Mouse (Mus musculus): Measurements from ENCODE around the gene Arpp21. TPM values are rescaled to one million over a fixed set of nuclear protein-coding genes. Genes with fewer than 3 reads are reported as not detected.

The Arpp21 gene
- total RNA-seq, 1 experiment from 2014 or later, result not detected

DNA sequence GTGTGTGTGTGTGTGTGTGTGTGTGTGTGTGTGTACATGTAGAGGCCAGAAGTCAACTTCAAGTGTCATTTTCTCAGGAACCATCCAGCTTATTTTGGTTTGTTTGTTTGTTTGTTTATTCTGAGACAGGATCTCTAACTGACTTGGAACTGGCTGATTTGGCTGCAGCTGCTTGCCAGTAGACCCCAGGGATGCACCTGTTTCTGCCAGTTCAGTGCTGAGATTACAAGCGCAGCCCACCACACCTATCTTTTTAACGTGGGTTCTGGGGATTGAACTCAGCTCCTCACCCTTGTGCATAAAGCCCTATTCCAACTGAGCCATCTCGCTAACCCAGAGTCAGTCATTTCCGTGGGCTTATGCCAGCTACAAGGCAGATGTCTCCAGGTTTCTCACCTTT lies 111.6 kb downstream of the Arpp21 start:
- no peak for ATAC-seq (replicated peaks; ENCODE audit: insufficient number of reproducible peaks, low FRiP score, low TSS enrichment, poor library complexity, severe bottlenecking)

- no peak for ATAC-seq (replicated peaks; ENCODE audit: insufficient number of reproducible peaks, low FRiP score, low TSS enrichment, poor library complexity, severe bottlenecking)
Observed at GRCm38 (mm10) chr9:112123421-112123828, 112.3 kb downstream of the Arpp21 start.

DNA sequence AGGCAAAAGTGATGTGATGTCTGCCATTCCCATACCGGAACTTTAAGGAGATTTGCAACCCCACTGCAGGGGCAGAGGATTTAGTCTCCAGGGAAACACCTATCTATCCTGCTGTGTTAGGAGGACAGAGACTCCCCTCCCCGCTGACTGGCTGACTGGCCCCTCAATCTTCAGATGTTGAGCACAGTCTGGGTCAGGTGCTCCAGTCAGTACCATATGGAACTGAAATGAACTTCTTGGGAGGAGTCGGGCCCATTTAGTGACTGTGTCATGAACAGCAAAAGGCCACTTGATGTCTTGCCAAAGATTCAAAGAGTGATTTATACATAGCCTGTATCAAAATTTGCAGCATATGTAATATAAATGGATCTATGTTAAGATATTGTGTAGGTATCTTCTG lies 116.2 kb downstream of the Arpp21 start:
- ATAC-seq (replicated peaks; ENCODE audit: insufficient number of reproducible peaks, low FRiP score, low TSS enrichment, poor library complexity, severe bottlenecking), result no peak

- ATAC-seq (replicated peaks; ENCODE audit: insufficient number of reproducible peaks, low FRiP score, low TSS enrichment, poor library complexity, severe bottlenecking), result no peak
Observed at GRCm38 (mm10) chr9:112119106-112119433, 116.7 kb downstream of the Arpp21 start.

GRCm38 (mm10) chr9:112118411-112119105 lies 117.2 kb downstream of the Arpp21 start:
- no peak for ATAC-seq (replicated peaks; ENCODE audit: insufficient number of reproducible peaks, low FRiP score, low TSS enrichment, poor library complexity, severe bottlenecking)

- no peak for ATAC-seq (replicated peaks; ENCODE audit: insufficient number of reproducible peaks, low FRiP score, low TSS enrichment, poor library complexity, severe bottlenecking)
Observed at GRCm38 (mm10) chr9:112117632-112118410, 117.9 kb downstream of the Arpp21 start.

- no peak for ATAC-seq (replicated peaks; ENCODE audit: insufficient number of reproducible peaks, low FRiP score, low TSS enrichment, poor library complexity, severe bottlenecking)
Observed at GRCm38 (mm10) chr9:112111610-112112009, 124.1 kb downstream of the Arpp21 start.

GRCm38 (mm10) chr9:112102852-112103192 lies 132.9 kb downstream of the Arpp21 start:
- no peak for ATAC-seq (replicated peaks; ENCODE audit: insufficient number of reproducible peaks, low FRiP score, low TSS enrichment, poor library complexity, severe bottlenecking)

DNA sequence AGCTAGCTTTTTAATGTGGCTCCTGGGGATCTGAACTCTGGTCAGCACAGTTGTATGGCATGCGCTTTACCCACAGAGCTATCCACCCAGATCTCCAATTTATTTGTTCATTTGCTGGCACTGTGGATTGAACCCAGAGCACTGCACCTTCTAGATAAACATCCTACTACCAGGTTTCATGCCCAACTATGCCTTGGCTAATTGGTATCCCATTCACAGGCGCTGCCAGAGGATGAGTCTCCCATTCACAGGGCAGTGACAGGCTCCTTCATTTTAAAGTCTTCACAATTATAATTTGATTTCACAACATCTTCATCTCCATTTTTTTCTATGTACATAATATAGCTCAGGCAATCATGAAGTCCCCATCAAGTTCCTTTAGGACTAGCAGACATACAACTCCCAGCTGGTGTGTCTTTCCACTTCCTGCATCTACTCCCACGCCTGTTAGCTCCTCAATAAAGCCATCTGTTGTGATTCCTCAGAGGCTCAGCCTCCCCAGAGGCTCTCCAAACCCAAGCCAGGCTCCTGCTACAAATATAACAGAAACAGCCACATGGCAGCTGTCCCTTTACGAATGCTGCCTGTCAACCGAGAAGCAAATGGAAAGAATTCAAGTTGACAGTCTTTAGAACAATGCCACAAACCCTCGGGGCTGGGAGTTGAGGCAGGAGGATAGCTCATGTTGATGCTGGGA lies 133.4 kb downstream of the Arpp21 start:
- no peak for ATAC-seq (replicated peaks; ENCODE audit: insufficient number of reproducible peaks, low FRiP score, low TSS enrichment, poor library complexity, severe bottlenecking)

DNA sequence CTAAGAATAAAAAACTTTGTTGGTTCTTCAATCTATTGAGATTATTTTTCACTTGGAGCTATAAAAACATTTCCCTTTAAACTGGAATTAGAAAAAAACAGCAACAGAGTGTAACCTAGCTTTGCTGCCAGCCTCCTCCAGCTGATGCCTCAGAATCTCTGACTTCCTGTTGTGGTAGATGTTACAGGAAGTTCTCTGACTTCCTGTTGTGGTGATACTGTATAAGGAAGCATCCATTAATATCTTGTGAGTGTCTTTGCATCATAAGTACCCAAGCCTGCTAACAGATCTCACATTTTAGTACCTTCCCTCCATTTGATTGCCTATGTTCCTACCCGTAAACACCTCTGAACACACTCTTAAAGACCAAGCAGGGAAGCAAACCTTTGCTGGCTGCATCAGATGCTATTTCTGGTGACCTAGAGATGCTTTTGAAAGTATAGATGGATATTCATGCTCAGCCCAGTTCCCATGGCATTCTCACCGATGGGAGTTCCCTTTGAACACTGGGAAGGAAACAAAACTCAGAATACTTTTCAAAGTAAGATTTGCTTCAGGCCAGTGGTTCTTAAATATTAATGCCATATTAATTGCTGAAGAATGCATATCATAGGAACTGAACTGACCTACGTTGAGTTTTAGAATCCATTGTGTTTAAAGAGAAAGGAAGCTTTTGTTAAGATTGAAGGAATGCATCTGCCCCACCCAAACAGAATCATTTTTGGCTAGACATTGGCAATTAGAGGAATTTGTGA lies 134.7 kb downstream of the Arpp21 start:
- no peak for ATAC-seq (replicated peaks; ENCODE audit: insufficient number of reproducible peaks, low FRiP score, low TSS enrichment, poor library complexity, severe bottlenecking)

DNA sequence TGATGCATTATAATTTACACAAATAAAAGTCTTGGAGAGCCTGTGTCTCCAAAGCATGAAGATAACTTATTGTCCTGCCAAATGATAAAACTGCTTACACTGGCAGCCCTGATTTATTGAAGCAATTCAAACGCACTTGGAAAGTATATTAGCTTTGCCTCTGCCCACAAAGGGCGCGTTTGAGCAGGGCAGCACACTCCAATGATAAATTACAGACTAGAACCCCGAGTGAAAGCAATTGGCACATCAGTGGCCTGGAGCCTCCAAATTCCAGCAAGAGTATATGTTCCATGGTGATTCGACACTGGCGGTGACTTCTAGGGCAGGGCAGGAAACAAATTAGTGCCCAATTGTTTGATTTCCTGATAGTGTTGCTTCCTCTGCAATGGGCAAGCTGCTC lies 137.5 kb downstream of the Arpp21 start:
- no peak for ATAC-seq (replicated peaks; ENCODE audit: insufficient number of reproducible peaks, low FRiP score, low TSS enrichment, poor library complexity, severe bottlenecking)

DNA sequence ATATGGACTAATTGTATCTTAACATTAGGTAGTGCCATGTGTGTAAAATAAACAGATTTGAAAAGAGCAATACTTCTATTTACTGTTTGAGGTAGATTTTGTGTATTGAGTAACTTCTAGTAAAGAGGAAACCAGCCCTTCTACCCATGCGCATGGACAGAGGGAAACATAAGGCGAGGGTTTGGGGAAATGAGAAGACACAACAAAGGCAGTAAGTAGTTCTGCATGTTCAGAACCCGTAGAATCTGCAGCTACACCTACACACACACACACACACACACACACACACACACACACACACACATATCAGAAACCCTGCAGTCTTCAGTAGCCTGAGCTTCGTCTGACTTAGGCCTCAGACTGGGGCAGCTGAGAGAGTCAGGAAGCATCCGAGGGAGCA lies 140.0 kb downstream of the Arpp21 start:
- no peak for ATAC-seq (replicated peaks; ENCODE audit: insufficient number of reproducible peaks, low FRiP score, low TSS enrichment, poor library complexity, severe bottlenecking)

DNA sequence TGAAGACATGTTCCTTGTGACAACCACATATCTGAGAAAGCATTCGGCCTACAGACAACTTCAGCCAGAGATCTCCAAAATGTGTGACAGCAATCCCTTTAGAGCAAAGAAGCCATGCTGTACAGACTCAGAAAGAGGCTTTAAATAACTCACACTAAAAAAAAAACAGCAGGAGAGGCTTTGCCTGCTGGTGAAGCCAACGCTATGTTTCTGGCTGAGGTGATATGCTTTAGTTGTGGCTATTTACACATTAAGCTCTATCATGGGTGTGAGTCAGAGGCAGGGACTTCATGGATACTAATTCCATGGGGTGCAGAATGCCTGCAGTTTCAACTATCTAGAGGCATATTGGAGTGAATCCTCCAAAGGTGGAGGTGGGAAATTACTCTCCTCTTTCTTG lies 140.5 kb downstream of the Arpp21 start:
- ATAC-seq (replicated peaks; ENCODE audit: insufficient number of reproducible peaks, low FRiP score, low TSS enrichment, poor library complexity, severe bottlenecking), result no peak

DNA sequence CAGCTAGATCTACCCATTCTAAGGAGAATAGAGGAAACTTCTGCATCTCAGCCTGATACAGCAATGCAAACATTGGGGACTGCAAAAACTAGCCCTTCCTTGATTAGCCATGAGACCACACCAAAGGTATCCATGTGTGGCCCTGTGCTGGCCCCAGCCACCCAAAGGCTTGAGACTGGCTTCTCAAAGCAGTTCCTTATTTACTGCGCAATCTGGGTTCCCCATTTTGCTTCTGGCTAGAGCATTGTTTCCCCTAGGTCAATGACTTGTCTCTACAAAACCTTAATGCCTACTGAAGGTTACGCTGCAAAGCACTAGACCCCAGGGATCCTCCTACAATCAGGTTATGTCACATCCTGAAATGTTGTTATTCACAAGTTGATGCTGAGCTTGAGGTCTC lies 156.8 kb downstream of the Arpp21 start:
- ATAC-seq (replicated peaks; ENCODE audit: insufficient number of reproducible peaks, low FRiP score, low TSS enrichment, poor library complexity, severe bottlenecking), result no peak

DNA sequence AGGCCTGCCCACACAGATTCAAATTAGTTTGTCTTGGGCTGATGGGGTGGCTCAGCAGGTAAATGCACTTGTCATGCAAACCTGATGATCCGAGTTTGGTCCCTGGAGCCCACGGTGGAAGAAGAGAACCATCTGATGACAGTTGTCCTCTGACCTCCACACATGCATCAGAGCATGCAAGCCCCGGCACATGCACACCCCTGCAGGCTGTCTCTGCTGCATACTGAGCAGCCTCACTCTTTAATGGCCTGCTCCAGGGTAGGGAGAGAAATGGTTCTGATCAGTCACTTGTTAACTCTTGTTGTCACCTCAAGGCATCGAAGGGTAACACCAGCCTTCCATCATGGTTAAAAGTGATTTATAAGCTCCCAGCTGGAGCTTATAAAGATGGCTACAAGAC lies 157.3 kb downstream of the Arpp21 start:
- no peak for ATAC-seq (replicated peaks; ENCODE audit: insufficient number of reproducible peaks, low FRiP score, low TSS enrichment, poor library complexity, severe bottlenecking)

DNA sequence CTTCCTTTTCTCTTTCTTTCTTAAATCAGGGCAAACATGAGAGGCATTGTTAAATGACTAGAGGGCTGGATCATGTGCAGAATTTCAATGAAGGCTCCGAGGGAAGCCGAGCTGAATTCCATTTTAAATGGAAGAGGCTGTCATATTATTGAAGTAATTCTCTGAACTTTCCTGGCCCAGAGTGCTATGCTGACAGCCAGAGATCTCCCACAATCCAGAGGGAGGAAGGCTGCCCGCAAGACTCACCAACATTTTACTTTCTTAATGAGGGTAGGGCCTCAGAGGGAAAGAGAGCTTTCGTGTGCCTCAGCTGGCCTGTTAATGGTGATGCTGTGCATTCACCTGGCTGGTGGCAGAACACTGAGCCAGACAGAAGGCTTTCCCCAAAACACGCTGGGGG lies 160.5 kb downstream of the Arpp21 start:
- no peak for ATAC-seq (replicated peaks; ENCODE audit: insufficient number of reproducible peaks, low FRiP score, low TSS enrichment, poor library complexity, severe bottlenecking)

DNA sequence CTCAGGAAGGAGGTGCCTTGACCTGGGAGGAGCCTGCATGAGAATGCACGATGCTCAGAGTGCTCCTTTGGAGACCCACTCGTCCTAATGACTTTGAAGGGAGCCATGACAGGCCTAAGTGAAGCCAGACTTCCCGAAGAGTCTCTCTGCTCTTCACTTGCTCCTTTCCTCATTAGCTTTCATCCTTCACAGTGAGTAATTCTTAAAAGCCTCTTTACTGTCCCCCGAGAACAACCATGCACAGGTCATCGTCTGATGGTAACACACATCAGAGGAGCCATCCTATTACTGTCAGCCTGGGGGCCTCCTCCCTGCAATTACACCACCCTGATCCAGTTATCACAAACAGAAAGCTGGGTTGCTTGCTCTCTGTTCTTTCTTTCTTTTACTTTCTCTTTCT lies 160.9 kb downstream of the Arpp21 start:
- no peak for ATAC-seq (replicated peaks; ENCODE audit: insufficient number of reproducible peaks, low FRiP score, low TSS enrichment, poor library complexity, severe bottlenecking)

- ATAC-seq (replicated peaks; ENCODE audit: insufficient number of reproducible peaks, low FRiP score, low TSS enrichment, poor library complexity, severe bottlenecking), result no peak
Observed at GRCm38 (mm10) chr9:112071368-112071767, 164.4 kb downstream of the Arpp21 start.

GRCm38 (mm10) chr9:112070961-112071360 lies 164.8 kb downstream of the Arpp21 start:
- ATAC-seq (replicated peaks; ENCODE audit: insufficient number of reproducible peaks, low FRiP score, low TSS enrichment, poor library complexity, severe bottlenecking), result no peak

Measured in monocyte, adult 5-6 weeks (primary cell).